Mouse (Mus musculus) stomach, postnatal 0 days (tissue): ENCODE measurements at regions not wholly inside any gene's neighbourhood (a gene's known extent, or its start where the extent isn't known, plus 50 kb on each side); places are given as distances from the start of the nearest gene placed in this dataset.

Source experiments
- CTCF ChIP-seq: IDR thresholded peaks from 2 replicates; pipeline ENCODE4 v1.5.1; 2016; ENCODE audit warnings: antibody characterized with exemption, low read depth, mild to moderate bottlenecking, moderate library complexity
- EP300 ChIP-seq: optimal IDR thresholded peaks from 2 replicates; pipeline ENCODE3; 2016; ENCODE audit warnings: antibody characterized with exemption

- no peak for TF ChIP-seq CTCF
- no peak for TF ChIP-seq EP300
Measured at GRCm38 (mm10) chr4:35356051-35356450, 130.1 kb upstream of the C9orf72 start.
